Mouse (Mus musculus): ENCODE results near the gene Prf1. TPM values are rescaled to one million over a fixed set of nuclear protein-coding genes. Genes with fewer than 3 reads are reported as not detected.

Prf1 gene
- total and polyA plus RNA-seq, 3 experiments = 0.39 to 0.93 (median 0.43) TPM

- Histone ChIP-seq H3K79me2 (replicated peaks; ENCODE audit: control insufficient read depth, extremely low read depth, insufficient read depth, poor library complexity, severe bottlenecking) (no peaks in the 10 kb centered on the region), H3K4me3 (replicated peaks in 1 of 3; ENCODE audit: low read depth in 2 of 3, low read length in 2 of 3, poor library complexity in 1 of 3) (no peak overlapping the region), H3K4me2 (ENCODE audit: insufficient read depth, low read depth, poor library complexity, severe bottlenecking) (no peak overlapping the region), H3K9ac (ENCODE audit: insufficient read depth, low read depth) (no peak overlapping the region), H3K27ac (ENCODE audit: insufficient read depth, low read depth) (no peak overlapping the region), H3K9me3 (replicated peaks; ENCODE audit: low read length) (no peaks in the 10 kb centered on the region), H3K27me3 (replicated peaks) (peaks cover 2% of the 10 kb centered on the region), H3K4me1 (ENCODE audit: control insufficient read depth in 1 of 2, insufficient read depth in 2 of 2) (peaks cover 10 to 18% of the 10 kb centered on the region in 2 experiments), H3K36me3 (replicated peaks in 1 of 2; ENCODE audit: control insufficient read depth in 1 of 2, insufficient read depth in 1 of 2, low read length in 1 of 2) (no peaks in the 10 kb centered on the region)
- peak; percentile 79 for DNase-seq (ENCODE audit: extremely low read depth)
- dilution Hi-C loops (cut with MboI; ENCODE audit: extremely low pct_ligation_motif_present, extremely low pct_unique_long_range_greater_than_20kb, low sequenced_read_pairs) (no loop called here), in situ Hi-C loops (cut with MboI; ENCODE audit: low pct_ligation_motif_present, low pct_unique_long_range_greater_than_20kb, low sequenced_read_pairs) (loop anchor here (5.0 kb wide), 1 partner anchor 57 kb away; no protein-coding TSS in a partner anchor)
- TF ChIP-seq ZC3H11A (IDR thresholded peaks at IDR 0.05; ENCODE audit: low read depth, low read length) (peak; percentile 13; the same call in 1 of the 2 replicates), CTCF (conservative IDR thresholded peaks at IDR 0.05 in 1 of 2, IDR thresholded peaks at IDR 0.05 in 1 of 2; ENCODE audit: low read depth in 2 of 2, low read length in 2 of 2) (peak; percentile 80 to 90), USF1 (IDR thresholded peaks at IDR 0.05; ENCODE audit: low read depth, low read length) (no peak), RAD21 (IDR thresholded peaks at IDR 0.05; ENCODE audit: low read depth, low read length) (peak; percentile 77), RCOR1 (conservative IDR thresholded peaks at IDR 0.05; ENCODE audit: low read depth, low read length) (no peak), ELF1 (IDR thresholded peaks at IDR 0.05; ENCODE audit: low read depth, low read length) (peak; percentile 93), SIN3A (IDR thresholded peaks at IDR 0.05; ENCODE audit: low read length) (no peak), TCF12 (IDR thresholded peaks at IDR 0.05; ENCODE audit: low read depth, low read length) (no peak), SMC3 (IDR thresholded peaks at IDR 0.05; ENCODE audit: low read depth, low read length) (peak; percentile 95)
These were observed 21.9 kb upstream of the Prf1 start for GRCm38 (mm10) chr10:61275669-61276110.

GRCm38 (mm10) chr10:61277051-61277450 is 20.6 kb upstream of the Prf1 start:
- in situ Hi-C loops (cut with MboI; ENCODE audit: low pct_ligation_motif_present, low pct_unique_long_range_greater_than_20kb, low sequenced_read_pairs) (loop anchor here (5.0 kb wide), 1 partner anchor 55 kb away; no protein-coding TSS in a partner anchor), dilution Hi-C loops (cut with MboI; ENCODE audit: extremely low pct_ligation_motif_present, extremely low pct_unique_long_range_greater_than_20kb, low sequenced_read_pairs) (no loop called here)
- Histone ChIP-seq H3K36me3 (replicated peaks in 1 of 2; ENCODE audit: control insufficient read depth in 1 of 2, insufficient read depth in 1 of 2, low read length in 1 of 2) (no peaks in the 10 kb centered on the region), H3K79me2 (replicated peaks; ENCODE audit: control insufficient read depth, extremely low read depth, insufficient read depth, poor library complexity, severe bottlenecking) (no peaks in the 10 kb centered on the region), H3K27ac (ENCODE audit: insufficient read depth, low read depth) (no peak overlapping the region), H3K9me3 (replicated peaks; ENCODE audit: low read length) (no peaks in the 10 kb centered on the region), H3K4me2 (ENCODE audit: insufficient read depth, low read depth, poor library complexity, severe bottlenecking) (no peak overlapping the region), H3K27me3 (replicated peaks) (peaks cover 2% of the 10 kb centered on the region), H3K4me1 (ENCODE audit: control insufficient read depth in 1 of 2, insufficient read depth in 2 of 2) (peaks cover 16 to 27% of the 10 kb centered on the region in 2 experiments), H3K4me3 (replicated peaks in 1 of 3; ENCODE audit: low read depth in 2 of 3, low read length in 2 of 3, poor library complexity in 1 of 3) (no peak overlapping the region), H3K9ac (ENCODE audit: insufficient read depth, low read depth) (no peak overlapping the region)
- 0 out of 2 replicates have a peak, but pooled peaks have one; percentile 15 for TF ChIP-seq JUND (conservative IDR thresholded peaks at IDR 0.05; ENCODE audit: low read depth, low read length)
- no peak for TF ChIP-seq EP300 (IDR thresholded peaks at IDR 0.05; ENCODE audit: low read length)
- TF ChIP-seq KAT2A (IDR thresholded peaks at IDR 0.05; ENCODE audit: insufficient replicate concordance, low read length) = no peak
- no peak for DNase-seq (ENCODE audit: extremely low read depth)

Measured in CH12.LX (cell line).